9 mouse cellular contexts compared by ENCODE assay signal in genomic region chr9:54547536-54547935, GRCm38 (mm10). TPM values are rescaled to one million over a fixed set of nuclear protein-coding genes. Genes with fewer than 3 reads are reported as not detected.
DNase-seq lines count a peak whose midpoint lies in the region; ATAC-seq and TF ChIP-seq lines count a peak whose summit lies in the region.
"Had no signal": no experiment of that assay in that cellular context is flagged by ENCODE, and none has a peak within 500 bp of the region (broad histone marks: within the 10 kb centered on the region; RNA-seq: fewer than 3 reads in every experiment).

No protein-coding gene starts in this region.

- DNase-seq in gastrocnemius, adult 18-20 months (ENCODE audit: low spot score): peak; percentile 51
- DNase-seq in gastrocnemius, postnatal 25 days: no peak
- DNase-seq in A20 (ENCODE audit: low read depth, low spot score): peak; percentile 60
- peak; percentile 78 for DNase-seq in adrenal gland, postnatal 25 days
- peak; percentile 69 for DNase-seq in embryo, embryonic 11 days
- peak; percentile 73 for DNase-seq in hindbrain, embryonic 11.5 days (ENCODE audit: low spot score)
- DNase-seq in liver, postnatal 0 days: peak; percentile 80
- peak; percentile 46 to 69 for DNase-seq in right cerebral cortex, adult 2 months (ENCODE audit: low spot score in 2 of 2)

- H3K4me2 ChIP-seq in hindbrain, embryonic 11.5 days (replicated peaks; ENCODE audit: low read depth, low read length): no peak overlapping the region
- no peak overlapping the region for H3K4me2 ChIP-seq in liver, postnatal 0 days (ENCODE audit: low read depth, low read length)

- no peaks in the 10 kb centered on the region for H3K4me1 ChIP-seq in hindbrain, embryonic 11.5 days (replicated peaks; ENCODE audit: control insufficient read depth, insufficient read depth, low read length)
- no peaks in the 10 kb centered on the region for H3K4me1 ChIP-seq in liver, postnatal 0 days (ENCODE audit: insufficient read depth)

- no peaks in the 10 kb centered on the region for H3K27me3 ChIP-seq in hindbrain, embryonic 11.5 days (ENCODE audit: control insufficient read depth, insufficient read depth, low read length)
- H3K27me3 ChIP-seq in liver, postnatal 0 days (ENCODE audit: insufficient read depth, low read length): no peaks in the 10 kb centered on the region

- H3K4me3 ChIP-seq in hindbrain, embryonic 11.5 days (ENCODE audit: low read depth, low read length): no peak overlapping the region
- H3K4me3 ChIP-seq in liver, postnatal 0 days (ENCODE audit: low read depth, low read length): no peak overlapping the region

- no peak for ATAC-seq in hindbrain, embryonic 11.5 days (ENCODE audit: low FRiP score)
- ATAC-seq in liver, postnatal 0 days: peak; percentile 59

- TF ChIP-seq CTCF in liver, postnatal 0 days (IDR thresholded peaks at IDR 0.05; ENCODE audit: low read depth): peak; percentile 93

- H3K27ac ChIP-seq in hindbrain, embryonic 11.5 days (ENCODE audit: low read depth, low read length): no peak overlapping the region
- H3K27ac ChIP-seq in liver, postnatal 0 days (ENCODE audit: low read depth): no peak overlapping the region

- TF ChIP-seq EP300 in liver, postnatal 0 days (IDR thresholded peaks at IDR 0.05; ENCODE audit: low read depth): no peak

- H3K9me3 ChIP-seq in hindbrain, embryonic 11.5 days (ENCODE audit: control insufficient read depth, low read length): no peaks in the 10 kb centered on the region
- no peaks in the 10 kb centered on the region for H3K9me3 ChIP-seq in liver, postnatal 0 days (ENCODE audit: low read length)

- H3K36me3 ChIP-seq in hindbrain, embryonic 11.5 days (ENCODE audit: control insufficient read depth, insufficient read depth, low read length): no peaks in the 10 kb centered on the region
- no peaks in the 10 kb centered on the region for H3K36me3 ChIP-seq in liver, postnatal 0 days (replicated peaks; ENCODE audit: insufficient read depth, low read length)

- 29% methylated on average over 5 of the region's 5 CpGs for WGBS in hindbrain, embryonic 11.5 days
- 6% methylated on average over 5 of the region's 5 CpGs for WGBS in liver, postnatal 0 days (ENCODE audit: insufficient replicate concordance)

- H3K9ac ChIP-seq in hindbrain, embryonic 11.5 days (ENCODE audit: low read depth, low read length): no peak overlapping the region
- no peak overlapping the region for H3K9ac ChIP-seq in liver, postnatal 0 days (replicated peaks)

RNA-seq across cellular contexts. Expression of gene Sh2d7, which starts 8.8 kb away (rescaled TPM):
- not detected for total RNA-seq in gastrocnemius, adult 18-20 months (2021)
- not detected for total RNA-seq in gastrocnemius, postnatal 25 days (2021)
- total RNA-seq in adrenal gland, postnatal 25 days (2021): not detected in 2 replicates
- 0.08 and 0.18 TPM in 2 replicates for polyA plus RNA-seq in hindbrain, embryonic 11.5 days (2014; fragmentation: Nextera tagmentation; extraction: Ambion mirVana)
- not detected in 2 replicates for polyA plus RNA-seq in liver, postnatal 0 days (2015; fragmentation: Nextera tagmentation; extraction: Ambion mirVana)
- total RNA-seq: layer of hippocampus, adult 8-10 months had no signal

RNA-seq across cellular contexts. Expression of gene Cib2, which starts 12.5 kb away (rescaled TPM):
- 100 to 1,000 TPM; 111 to 121 TPM for total RNA-seq in gastrocnemius, adult 18-20 months (2021)
- 100 to 1,000 TPM; 101 to 109 TPM for total RNA-seq in gastrocnemius, postnatal 25 days (2021)
- total RNA-seq in adrenal gland, postnatal 25 days (2021): 37.7 and 48.6 TPM in 2 replicates
- 19.1 and 20.8 TPM in 2 replicates for polyA plus RNA-seq in hindbrain, embryonic 11.5 days (2014; fragmentation: Nextera tagmentation; extraction: Ambion mirVana)
- 0.99 and 1.3 TPM in 2 replicates for polyA plus RNA-seq in liver, postnatal 0 days (2015; fragmentation: Nextera tagmentation; extraction: Ambion mirVana)

RNA-seq across cellular contexts. Expression of gene Idh3a, which starts 38.6 kb away (rescaled TPM):
- total RNA-seq in gastrocnemius, adult 18-20 months (2021): 100 to 1,000 TPM; 491 to 527 TPM
- total RNA-seq in gastrocnemius, postnatal 25 days (2021): 100 to 1,000 TPM; 561 to 568 TPM
- 223 and 260 TPM in 2 replicates for total RNA-seq in adrenal gland, postnatal 25 days (2021)
- polyA plus RNA-seq in hindbrain, embryonic 11.5 days (2014; fragmentation: Nextera tagmentation; extraction: Ambion mirVana): 118 and 131 TPM in 2 replicates
- 74.6 and 79.2 TPM in 2 replicates for polyA plus RNA-seq in liver, postnatal 0 days (2015; fragmentation: Nextera tagmentation; extraction: Ambion mirVana)

RNA-seq across cellular contexts. Expression of gene Dmxl2, which starts 46.1 kb away (rescaled TPM):
- total RNA-seq in gastrocnemius, adult 18-20 months (2021): 1 to 10 TPM; 2.4 to 3.1 TPM
- total RNA-seq in gastrocnemius, postnatal 25 days (2021): 1 to 10 TPM; 2.7 to 4.0 TPM
- 18.3 and 19.1 TPM in 2 replicates for total RNA-seq in adrenal gland, postnatal 25 days (2021)
- polyA plus RNA-seq in hindbrain, embryonic 11.5 days (2014; fragmentation: Nextera tagmentation; extraction: Ambion mirVana): 19.4 and 25.8 TPM in 2 replicates
- polyA plus RNA-seq in liver, postnatal 0 days (2015; fragmentation: Nextera tagmentation; extraction: Ambion mirVana): 3.3 and 3.8 TPM in 2 replicates
